Comparison of ENCODE assay signal across 8 mouse cellular contexts in genomic region chr8:61758686-61759326, GRCm38 (mm10).
DNase-seq lines count a peak whose midpoint lies in the region; ATAC-seq lines count a peak whose summit lies in the region.

No protein-coding gene starts in this region.

- H3K27ac ChIP-seq in kidney, embryonic 16.5 days (ENCODE audit: low read length), result peak overlapping the region; percentile 28; the same call in 1 of the 2 replicates
- peak overlapping the region; percentile 93 for H3K27ac ChIP-seq in forebrain, embryonic 10.5 days
- no peak overlapping the region for H3K27ac ChIP-seq in intestine, embryonic 14.5 days (ENCODE audit: low read depth)
- no peak overlapping the region for H3K27ac ChIP-seq in neural tube, embryonic 15.5 days (replicated peaks)

- H3K4me1 ChIP-seq in kidney, embryonic 16.5 days (ENCODE audit: insufficient read depth, low read length), result peaks cover 34% of the 10 kb centered on the region
- peaks cover 32% of the 10 kb centered on the region for H3K4me1 ChIP-seq in forebrain, embryonic 10.5 days
- peaks cover 16% of the 10 kb centered on the region; the same call in 1 of the 2 replicates for H3K4me1 ChIP-seq in intestine, embryonic 14.5 days (replicated peaks; ENCODE audit: control insufficient read depth, insufficient read depth, low read length)
- H3K4me1 ChIP-seq in neural tube, embryonic 15.5 days, result peaks cover 21% of the 10 kb centered on the region; the same call in 1 of the 2 replicates

- peak overlapping the region; percentile 83 for H3K9ac ChIP-seq in kidney, embryonic 16.5 days (replicated peaks; ENCODE audit: low read length)
- peak overlapping the region; percentile 18; the same call in 1 of the 2 replicates for H3K9ac ChIP-seq in intestine, embryonic 14.5 days (ENCODE audit: low read length)
- H3K9ac ChIP-seq in neural tube, embryonic 15.5 days (replicated peaks), result no peak overlapping the region

- H3K9me3 ChIP-seq in kidney, embryonic 16.5 days (ENCODE audit: low read length), result no peaks in the 10 kb centered on the region
- no peaks in the 10 kb centered on the region for H3K9me3 ChIP-seq in forebrain, embryonic 10.5 days
- no peaks in the 10 kb centered on the region for H3K9me3 ChIP-seq in intestine, embryonic 14.5 days (ENCODE audit: control insufficient read depth, low read length)
- H3K9me3 ChIP-seq in neural tube, embryonic 15.5 days (replicated peaks), result no peaks in the 10 kb centered on the region

- no peak for ATAC-seq in kidney, embryonic 16.5 days (ENCODE audit: low FRiP score, low TSS enrichment)
- ATAC-seq in intestine, embryonic 14.5 days (replicated peaks; ENCODE audit: low FRiP score, low TSS enrichment, low read depth), result no peak
- no peak for ATAC-seq in neural tube, embryonic 15.5 days (ENCODE audit: low FRiP score)

- H3K4me2 ChIP-seq in kidney, embryonic 16.5 days (replicated peaks; ENCODE audit: low read depth, low read length), result peak overlapping the region; percentile 93
- peak overlapping the region; percentile 65 for H3K4me2 ChIP-seq in intestine, embryonic 14.5 days (ENCODE audit: low read length)
- H3K4me2 ChIP-seq in neural tube, embryonic 15.5 days, result peak overlapping the region; percentile 96

- H3K27me3 ChIP-seq in kidney, embryonic 16.5 days (ENCODE audit: insufficient read depth, low read length), result no peaks in the 10 kb centered on the region
- 0 out of 2 replicates have a peak, but pooled peaks cover 8% of the 10 kb centered on the region for H3K27me3 ChIP-seq in forebrain, embryonic 10.5 days (ENCODE audit: poor library complexity, severe bottlenecking)
- H3K27me3 ChIP-seq in intestine, embryonic 14.5 days (replicated peaks; ENCODE audit: control insufficient read depth, insufficient read depth, low read length), result 0 out of 2 replicates have a peak, but pooled peaks cover 3% of the 10 kb centered on the region
- no peaks in the 10 kb centered on the region for H3K27me3 ChIP-seq in neural tube, embryonic 15.5 days (replicated peaks)

- no peaks in the 10 kb centered on the region for H3K36me3 ChIP-seq in kidney, embryonic 16.5 days (ENCODE audit: insufficient read depth, low read length)
- peaks cover 24% of the 10 kb centered on the region for H3K36me3 ChIP-seq in forebrain, embryonic 10.5 days (replicated peaks)
- H3K36me3 ChIP-seq in intestine, embryonic 14.5 days (ENCODE audit: control insufficient read depth, insufficient read depth, low read length), result no peaks in the 10 kb centered on the region
- H3K36me3 ChIP-seq in neural tube, embryonic 15.5 days, result no peaks in the 10 kb centered on the region

- peak overlapping the region; percentile 69 for H3K4me3 ChIP-seq in kidney, embryonic 16.5 days (ENCODE audit: low read length)
- peak overlapping the region; percentile 77 for H3K4me3 ChIP-seq in forebrain, embryonic 10.5 days
- peak overlapping the region; percentile 50 for H3K4me3 ChIP-seq in intestine, embryonic 14.5 days (ENCODE audit: low read depth, low read length)
- H3K4me3 ChIP-seq in neural tube, embryonic 15.5 days (replicated peaks), result peak overlapping the region; percentile 58

- WGBS in kidney, embryonic 16.5 days, result 24% methylated on average over 8 of the region's 8 CpGs
- 18% methylated on average over 8 of the region's 8 CpGs for WGBS in forebrain, embryonic 10.5 days
- 29% methylated on average over 8 of the region's 8 CpGs for WGBS in intestine, embryonic 14.5 days
- 17% methylated on average over 8 of the region's 8 CpGs for WGBS in neural tube, embryonic 15.5 days

- no peak for DNase-seq in kidney, adult 8-10 months
- peak; percentile 33 for DNase-seq in forebrain, embryonic 10.5 days (ENCODE audit: extremely low spot score, low spot score)
- peak; percentile 50 for DNase-seq in intestine, embryonic 14.5 days (ENCODE audit: low spot score)
- DNase-seq in adrenal gland, postnatal 10 days, result no peak
- no peak for DNase-seq in right cerebral cortex, postnatal 25 days
- no peak for DNase-seq in urinary bladder, adult 18-20 months (ENCODE audit: low spot score in 2 of 2)

Comparison
In these comparisons a context has a peak if more than half of its experiments do, and no peak if none do; other contexts are left out.
1. H3K27ac ChIP-seq: peak in kidney, embryonic 16.5 days (single experiment) and forebrain, embryonic 10.5 days (single experiment); none in intestine, embryonic 14.5 days (single experiment) and neural tube, embryonic 15.5 days (single experiment).
2. DNase-seq: peak in forebrain, embryonic 10.5 days (single experiment) and intestine, embryonic 14.5 days (single experiment); none in kidney, adult 8-10 months (0 of 2), adrenal gland, postnatal 10 days (single experiment), right cerebral cortex, postnatal 25 days (single experiment) and urinary bladder, adult 18-20 months (0 of 2).
3. Peak in every context shown above with its lines, with median percentiles within 50 percentile points of each other: H3K4me2 ChIP-seq and H3K4me3 ChIP-seq.